Mouse (Mus musculus): ENCODE measurements around the gene Erbb4. TPM values are rescaled to one million over a fixed set of nuclear protein-coding genes. Genes with fewer than 3 reads are reported as not detected.

Gene Erbb4
- total and polyA plus RNA-seq, 2 experiments = 0.50 to 2.9 TPM

DNA sequence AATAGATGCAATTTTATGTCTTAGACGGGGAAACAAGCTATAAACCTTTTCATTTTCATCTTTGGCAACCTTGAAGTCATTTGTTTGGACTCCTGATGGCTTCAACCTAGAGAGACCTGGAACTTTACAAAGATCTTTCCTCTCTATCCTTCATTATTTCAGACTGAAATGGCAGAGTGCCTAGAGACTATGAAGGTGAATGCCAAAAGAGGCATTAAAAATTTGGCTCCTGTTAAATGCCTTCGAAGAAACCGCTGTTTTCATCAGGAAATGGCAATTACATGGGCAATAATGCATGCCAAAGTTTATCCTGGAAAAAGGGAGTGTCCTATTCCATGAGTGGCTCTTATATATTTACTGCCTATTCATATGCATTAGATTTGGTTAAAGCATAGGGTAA lies 273.2 kb downstream of the Erbb4 start:
- no peak for TF ChIP-seq CTCF (IDR thresholded peaks at IDR 0.05; ENCODE audit: low read depth, low read length)
- no peak overlapping the region for H3K9ac ChIP-seq (ENCODE audit: low read depth, low read length)

GRCm38 (mm10) chr1:68832101-68832500 lies 275.8 kb downstream of the Erbb4 start:
- TF ChIP-seq POLR2A (IDR thresholded peaks at IDR 0.05; ENCODE audit: extremely low read depth, insufficient read depth, low read length) (no peak), CTCF (IDR thresholded peaks at IDR 0.05; ENCODE audit: low read depth, low read length) (no peak)
- H3K79me2 ChIP-seq (ENCODE audit: control insufficient read depth, insufficient read depth, low read length) = no peaks in the 10 kb centered on the region
- H3K36me3 ChIP-seq (ENCODE audit: control insufficient read depth, insufficient read depth, low read length) = no peaks in the 10 kb centered on the region
- no peak overlapping the region for H3K27ac ChIP-seq (replicated peaks; ENCODE audit: insufficient read depth, low read depth, low read length)
- H3K9ac ChIP-seq (ENCODE audit: low read depth, low read length) = no peak overlapping the region
- no peaks in the 10 kb centered on the region for H3K27me3 ChIP-seq (ENCODE audit: control insufficient read depth, insufficient read depth, low read length)
- peak; percentile 6 for DNase-seq (ENCODE audit: extremely low read depth, low read depth, low spot score)
- no peaks in the 10 kb centered on the region for H3K4me1 ChIP-seq (ENCODE audit: control insufficient read depth, insufficient read depth, low read length)
- H3K4me3 ChIP-seq (ENCODE audit: insufficient read depth, low read depth, low read length) = no peak overlapping the region

More for the DNA sequence above, 273.2 kb downstream of the Erbb4 start:
- no peaks in the 10 kb centered on the region for H3K79me2 ChIP-seq (ENCODE audit: control insufficient read depth, insufficient read depth, low read length)
- H3K4me1 ChIP-seq (ENCODE audit: control insufficient read depth, insufficient read depth, low read length) = no peaks in the 10 kb centered on the region
- H3K36me3 ChIP-seq (ENCODE audit: control insufficient read depth, insufficient read depth, low read length) = no peaks in the 10 kb centered on the region
- no peak for DNase-seq (ENCODE audit: extremely low read depth, low read depth, low spot score)
- no peak overlapping the region for H3K27ac ChIP-seq (replicated peaks; ENCODE audit: insufficient read depth, low read depth, low read length)
- H3K27me3 ChIP-seq (ENCODE audit: control insufficient read depth, insufficient read depth, low read length) = no peaks in the 10 kb centered on the region
- WGBS = 76% methylated on average over 3 of the region's 3 CpGs
- no peak overlapping the region for H3K4me3 ChIP-seq (ENCODE audit: insufficient read depth, low read depth, low read length)

DNA sequence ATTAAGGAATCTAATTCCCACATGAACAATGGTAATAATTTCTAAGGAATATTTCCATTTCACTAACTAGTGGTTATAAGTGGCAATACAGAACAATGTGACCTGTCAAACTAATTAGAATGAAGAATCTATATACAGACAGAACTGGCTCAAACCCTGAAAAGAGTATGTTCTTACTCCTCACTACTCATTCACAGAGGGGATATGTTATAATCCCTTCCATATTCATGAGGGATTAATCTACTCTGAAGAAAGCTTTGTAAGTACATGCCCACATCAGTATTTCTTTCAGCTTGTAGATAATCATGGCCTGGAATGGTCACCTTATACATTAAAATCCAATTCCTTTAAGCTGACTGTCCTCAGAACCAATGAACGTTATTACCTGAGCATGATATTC lies 276.3 kb downstream of the Erbb4 start:
- 90% methylated on average over 1 of the region's 1 CpGs for WGBS
- no peak for DNase-seq (ENCODE audit: extremely low read depth, low read depth, low spot score)
- no peak overlapping the region for H3K4me3 ChIP-seq (ENCODE audit: insufficient read depth, low read depth, low read length)
- no peaks in the 10 kb centered on the region for H3K27me3 ChIP-seq (ENCODE audit: control insufficient read depth, insufficient read depth, low read length)
- H3K9ac ChIP-seq (ENCODE audit: low read depth, low read length) = no peak overlapping the region
- no peak for TF ChIP-seq POLR2A (IDR thresholded peaks at IDR 0.05; ENCODE audit: extremely low read depth, insufficient read depth, low read length)
- H3K4me1 ChIP-seq (ENCODE audit: control insufficient read depth, insufficient read depth, low read length) = no peaks in the 10 kb centered on the region
- no peak overlapping the region for H3K27ac ChIP-seq (replicated peaks; ENCODE audit: insufficient read depth, low read depth, low read length)
- H3K36me3 ChIP-seq (ENCODE audit: control insufficient read depth, insufficient read depth, low read length) = no peaks in the 10 kb centered on the region
- no peaks in the 10 kb centered on the region for H3K79me2 ChIP-seq (ENCODE audit: control insufficient read depth, insufficient read depth, low read length)

GRCm38 (mm10) chr1:68830501-68831239 lies 277.2 kb downstream of the Erbb4 start:
- H3K4me1 ChIP-seq (ENCODE audit: control insufficient read depth, insufficient read depth, low read length) = no peaks in the 10 kb centered on the region
- H3K27ac ChIP-seq (replicated peaks; ENCODE audit: insufficient read depth, low read depth, low read length) = no peak overlapping the region
- H3K79me2 ChIP-seq (ENCODE audit: control insufficient read depth, insufficient read depth, low read length) = no peaks in the 10 kb centered on the region
- 83% methylated on average over 2 of the region's 2 CpGs for WGBS
- no peaks in the 10 kb centered on the region for H3K27me3 ChIP-seq (ENCODE audit: control insufficient read depth, insufficient read depth, low read length)
- no peak for DNase-seq (ENCODE audit: extremely low read depth, low read depth, low spot score)
- H3K9ac ChIP-seq (ENCODE audit: low read depth, low read length) = no peak overlapping the region
- no peak overlapping the region for H3K4me3 ChIP-seq (ENCODE audit: insufficient read depth, low read depth, low read length)
- H3K36me3 ChIP-seq (ENCODE audit: control insufficient read depth, insufficient read depth, low read length) = no peaks in the 10 kb centered on the region
- TF ChIP-seq CTCF (IDR thresholded peaks at IDR 0.05; ENCODE audit: low read depth, low read length) (no peak), POLR2A (IDR thresholded peaks at IDR 0.05; ENCODE audit: extremely low read depth, insufficient read depth, low read length) (no peak)

GRCm38 (mm10) chr1:68823116-68823644 lies 284.7 kb downstream of the Erbb4 start:
- 83% methylated on average over 2 of the region's 2 CpGs for WGBS
- Histone ChIP-seq H3K9ac (ENCODE audit: low read depth, low read length) (no peak overlapping the region), H3K4me1 (ENCODE audit: control insufficient read depth, insufficient read depth, low read length) (no peaks in the 10 kb centered on the region), H3K27me3 (ENCODE audit: control insufficient read depth, insufficient read depth, low read length) (no peaks in the 10 kb centered on the region), H3K36me3 (ENCODE audit: control insufficient read depth, insufficient read depth, low read length) (no peaks in the 10 kb centered on the region), H3K4me3 (ENCODE audit: insufficient read depth, low read depth, low read length) (no peak overlapping the region), H3K79me2 (ENCODE audit: control insufficient read depth, insufficient read depth, low read length) (no peaks in the 10 kb centered on the region), H3K27ac (replicated peaks; ENCODE audit: insufficient read depth, low read depth, low read length) (no peak overlapping the region)
- no peak for DNase-seq (ENCODE audit: extremely low read depth, low read depth, low spot score)
- TF ChIP-seq CTCF (IDR thresholded peaks at IDR 0.05; ENCODE audit: low read depth, low read length) = no peak
- TF ChIP-seq POLR2A (IDR thresholded peaks at IDR 0.05; ENCODE audit: extremely low read depth, insufficient read depth, low read length) = no peak

DNA sequence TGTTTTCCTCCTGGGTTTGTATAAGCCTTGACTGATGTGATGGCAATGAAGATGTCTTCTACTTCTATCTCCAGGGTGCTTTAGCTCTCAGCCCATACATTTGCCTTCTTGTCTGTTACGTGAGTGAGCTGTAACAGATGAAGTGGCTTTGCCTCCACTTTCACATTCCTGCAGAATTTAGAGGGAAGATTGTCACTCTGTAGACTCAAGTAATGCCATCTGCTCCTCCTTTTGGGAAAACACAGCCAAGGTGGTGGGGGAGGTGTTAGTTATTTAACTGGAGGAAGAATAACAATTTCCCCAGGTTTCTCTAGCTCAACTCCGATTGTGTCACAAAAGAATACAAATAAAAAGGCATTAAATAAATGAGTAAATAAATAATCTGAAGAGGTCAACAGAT lies 301.1 kb downstream of the Erbb4 start:
- Histone ChIP-seq H3K27me3 (ENCODE audit: control insufficient read depth, insufficient read depth, low read length) (no peaks in the 10 kb centered on the region), H3K9ac (ENCODE audit: low read depth, low read length) (no peak overlapping the region), H3K79me2 (ENCODE audit: control insufficient read depth, insufficient read depth, low read length) (no peaks in the 10 kb centered on the region), H3K36me3 (ENCODE audit: control insufficient read depth, insufficient read depth, low read length) (no peaks in the 10 kb centered on the region), H3K4me1 (ENCODE audit: control insufficient read depth, insufficient read depth, low read length) (peaks cover 6% of the 10 kb centered on the region; the same call in 1 of the 2 replicates), H3K27ac (replicated peaks; ENCODE audit: insufficient read depth, low read depth, low read length) (no peak overlapping the region), H3K4me3 (ENCODE audit: insufficient read depth, low read depth, low read length) (no peak overlapping the region)
- no peak for DNase-seq (ENCODE audit: extremely low read depth, low read depth, low spot score)
- TF ChIP-seq POLR2A (IDR thresholded peaks at IDR 0.05; ENCODE audit: extremely low read depth, insufficient read depth, low read length) (no peak), CTCF (IDR thresholded peaks at IDR 0.05; ENCODE audit: low read depth, low read length) (no peak)
- WGBS = 69% methylated on average over 2 of the region's 2 CpGs

All from liver, adult 2 months (tissue).